Mouse (Mus musculus): ENCODE measurements at regions not wholly inside any gene's neighbourhood (a gene's known extent, or its start where the extent isn't known, plus 50 kb on each side); places are given as distances from the start of the nearest gene placed in this dataset.

DNA sequence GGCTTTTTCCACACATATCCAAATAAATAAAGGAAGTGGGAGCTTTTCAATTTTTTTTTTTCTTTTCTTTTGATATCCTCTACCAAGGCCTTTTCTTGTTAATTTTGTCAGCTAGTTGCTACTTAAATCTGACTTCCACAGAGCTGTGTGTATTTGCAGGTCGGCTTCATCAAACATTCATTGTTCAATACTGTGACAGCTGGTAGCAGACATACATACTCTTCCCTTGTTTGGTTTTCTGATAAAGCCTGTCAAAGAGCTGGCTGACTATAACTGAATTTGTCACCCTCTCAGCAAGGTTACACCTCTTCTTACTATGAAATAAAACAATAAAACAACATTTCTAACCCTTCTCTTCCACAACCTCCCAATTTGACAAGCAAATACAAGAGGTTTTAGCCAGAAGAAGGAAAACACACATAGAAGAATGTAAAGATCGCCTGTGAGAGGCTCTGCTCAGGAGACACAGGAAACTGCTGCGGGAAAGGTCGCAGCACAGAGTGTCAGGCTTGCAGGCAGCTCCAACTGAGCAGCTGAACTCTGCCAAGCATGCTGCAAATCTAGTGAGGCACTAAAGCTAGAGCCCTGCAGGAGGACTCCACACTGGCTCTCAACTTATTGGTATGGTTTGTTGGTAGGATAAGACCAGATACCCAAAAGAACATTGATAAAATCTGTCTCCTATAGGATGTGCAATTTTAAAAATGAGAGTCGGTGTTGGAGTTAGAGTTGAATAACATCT, 205.2 kb upstream of the Tle4 start:
- Histone ChIP-seq H3K27ac (ENCODE audit: low read depth, low read length) (no peak overlapping the region), H3K4me2 (replicated peaks; ENCODE audit: low read depth) (no peak overlapping the region), H3K4me3 (ENCODE audit: low read depth, low read length) (no peak overlapping the region), H3K9ac (ENCODE audit: low read depth, low read length) (no peak overlapping the region), H3K27me3 (replicated peaks; ENCODE audit: control insufficient read depth, insufficient read depth, low read length) (no peaks in the 10 kb centered on the region), H3K4me1 (replicated peaks; ENCODE audit: control insufficient read depth, insufficient read depth, low read length) (no peaks in the 10 kb centered on the region), H3K9me3 (ENCODE audit: control insufficient read depth) (no peaks in the 10 kb centered on the region), H3K36me3 (ENCODE audit: control insufficient read depth, insufficient read depth) (no peaks in the 10 kb centered on the region)
- TF ChIP-seq CTCF (IDR thresholded peaks at IDR 0.05; ENCODE audit: low read depth) = no peak
- ATAC-seq = no peak
- 19% methylated on average over 5 of the region's 5 CpGs for WGBS

DNA sequence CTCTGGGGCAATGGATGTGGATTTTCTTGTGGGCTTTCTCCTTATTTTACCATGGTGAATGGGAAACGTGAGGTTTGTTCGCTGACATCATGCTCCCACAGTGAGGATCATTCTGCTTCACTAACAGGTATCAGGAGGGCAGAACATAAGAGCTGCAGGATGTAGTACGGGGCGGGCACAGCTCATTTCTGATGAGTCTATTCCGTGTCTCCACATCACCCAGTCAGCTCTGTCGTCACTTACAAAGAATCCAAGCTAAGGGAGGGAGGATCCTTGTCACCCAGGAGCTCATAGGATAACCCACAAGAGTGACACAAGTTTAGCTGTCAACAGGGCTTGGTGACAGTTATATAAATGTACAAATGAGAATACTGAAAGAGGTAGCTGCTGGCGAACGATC, 203.8 kb upstream of the Tle4 start:
- Histone ChIP-seq H3K9me3 (ENCODE audit: control insufficient read depth) (no peaks in the 10 kb centered on the region), H3K27ac (ENCODE audit: low read depth, low read length) (no peak overlapping the region), H3K4me3 (ENCODE audit: low read depth, low read length) (no peak overlapping the region), H3K9ac (ENCODE audit: low read depth, low read length) (no peak overlapping the region), H3K4me1 (replicated peaks; ENCODE audit: control insufficient read depth, insufficient read depth, low read length) (no peaks in the 10 kb centered on the region), H3K27me3 (replicated peaks; ENCODE audit: control insufficient read depth, insufficient read depth, low read length) (no peaks in the 10 kb centered on the region), H3K4me2 (replicated peaks; ENCODE audit: low read depth) (no peak overlapping the region), H3K36me3 (ENCODE audit: control insufficient read depth, insufficient read depth) (no peaks in the 10 kb centered on the region)
- WGBS = 86% methylated on average over 8 of the region's 8 CpGs
- no peak for TF ChIP-seq CTCF (IDR thresholded peaks at IDR 0.05; ENCODE audit: low read depth)
- ATAC-seq = no peak

- H3K27me3 ChIP-seq (replicated peaks; ENCODE audit: control insufficient read depth, insufficient read depth, low read length) = no peaks in the 10 kb centered on the region
- H3K4me3 ChIP-seq (ENCODE audit: low read depth, low read length) = no peak overlapping the region
- WGBS = 68% methylated on average over 6 of the region's 6 CpGs
- H3K4me1 ChIP-seq (replicated peaks; ENCODE audit: control insufficient read depth, insufficient read depth, low read length) = no peaks in the 10 kb centered on the region
- no peak overlapping the region for H3K27ac ChIP-seq (ENCODE audit: low read depth, low read length)
- H3K36me3 ChIP-seq (ENCODE audit: control insufficient read depth, insufficient read depth) = no peaks in the 10 kb centered on the region
- no peak for TF ChIP-seq CTCF (IDR thresholded peaks at IDR 0.05; ENCODE audit: low read depth)
- H3K9me3 ChIP-seq (ENCODE audit: control insufficient read depth) = no peaks in the 10 kb centered on the region
- ATAC-seq = no peak
- H3K4me2 ChIP-seq (replicated peaks; ENCODE audit: low read depth) = no peak overlapping the region
- no peak overlapping the region for H3K9ac ChIP-seq (ENCODE audit: low read depth, low read length)
Measured at GRCm38 (mm10) chr19:14799002-14799401, 201.2 kb upstream of the Tle4 start.

GRCm38 (mm10) chr19:14798417-14798816, 200.6 kb upstream of the Tle4 start:
- 72% methylated on average over 7 of the region's 7 CpGs for WGBS
- no peaks in the 10 kb centered on the region for H3K36me3 ChIP-seq (ENCODE audit: control insufficient read depth, insufficient read depth)
- H3K4me1 ChIP-seq (replicated peaks; ENCODE audit: control insufficient read depth, insufficient read depth, low read length) = no peaks in the 10 kb centered on the region
- no peak overlapping the region for H3K4me3 ChIP-seq (ENCODE audit: low read depth, low read length)
- H3K27me3 ChIP-seq (replicated peaks; ENCODE audit: control insufficient read depth, insufficient read depth, low read length) = no peaks in the 10 kb centered on the region
- H3K27ac ChIP-seq (ENCODE audit: low read depth, low read length) = no peak overlapping the region
- no peak for ATAC-seq
- H3K4me2 ChIP-seq (replicated peaks; ENCODE audit: low read depth) = no peak overlapping the region
- H3K9me3 ChIP-seq (ENCODE audit: control insufficient read depth) = no peaks in the 10 kb centered on the region
- TF ChIP-seq CTCF (IDR thresholded peaks at IDR 0.05; ENCODE audit: low read depth) = no peak
- no peak overlapping the region for H3K9ac ChIP-seq (ENCODE audit: low read depth, low read length)

DNA sequence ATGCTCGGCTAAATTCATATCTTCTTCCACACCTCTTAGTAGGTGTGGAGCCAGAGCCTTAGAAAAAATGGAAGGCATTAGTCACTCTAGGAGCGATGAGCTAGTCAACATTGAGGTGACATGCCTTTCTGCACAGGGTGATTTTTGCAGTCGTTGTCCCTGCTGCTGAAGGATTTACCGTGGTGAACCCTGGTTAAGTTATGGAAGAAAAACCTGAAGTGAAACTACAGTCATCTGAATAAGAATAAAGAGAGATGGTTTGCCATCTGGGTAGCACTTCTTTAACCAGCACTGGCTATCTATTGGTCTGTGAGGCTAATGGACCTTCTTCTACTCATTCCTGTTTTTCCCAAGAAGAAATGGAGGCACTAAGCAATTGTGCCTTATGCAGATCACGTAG, 198.1 kb upstream of the Tle4 start:
- TF ChIP-seq CTCF (IDR thresholded peaks at IDR 0.05; ENCODE audit: low read depth) = no peak
- no peak for ATAC-seq
- H3K4me2 ChIP-seq (replicated peaks; ENCODE audit: low read depth) = no peak overlapping the region
- no peaks in the 10 kb centered on the region for H3K9me3 ChIP-seq (ENCODE audit: control insufficient read depth)
- H3K9ac ChIP-seq (ENCODE audit: low read depth, low read length) = no peak overlapping the region
- H3K4me1 ChIP-seq (replicated peaks; ENCODE audit: control insufficient read depth, insufficient read depth, low read length) = no peaks in the 10 kb centered on the region
- no peak overlapping the region for H3K4me3 ChIP-seq (ENCODE audit: low read depth, low read length)
- 83% methylated on average over 5 of the region's 5 CpGs for WGBS
- no peak overlapping the region for H3K27ac ChIP-seq (ENCODE audit: low read depth, low read length)
- H3K36me3 ChIP-seq (ENCODE audit: control insufficient read depth, insufficient read depth) = no peaks in the 10 kb centered on the region
- H3K27me3 ChIP-seq (replicated peaks; ENCODE audit: control insufficient read depth, insufficient read depth, low read length) = no peaks in the 10 kb centered on the region

DNA sequence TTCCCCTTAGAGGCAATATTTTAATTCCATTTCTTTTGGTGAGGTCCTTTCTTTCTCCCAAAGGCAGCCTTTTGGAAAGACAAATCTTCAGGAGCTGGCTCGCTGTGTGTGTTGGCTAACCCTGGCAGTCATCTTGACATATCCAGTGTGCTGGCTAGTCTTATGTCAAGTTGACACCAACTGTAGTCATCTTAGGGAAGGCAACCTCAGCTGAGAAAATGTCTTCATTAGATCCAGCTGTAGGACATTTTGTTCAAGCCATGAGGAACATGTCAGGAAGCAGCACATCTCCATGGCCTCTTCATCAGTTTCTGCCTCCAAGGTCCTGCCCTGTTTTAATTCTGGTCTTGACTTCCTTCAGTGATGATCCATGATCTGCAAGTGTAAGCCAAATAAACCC, 192.1 kb upstream of the Tle4 start:
- ATAC-seq = no peak
- Histone ChIP-seq H3K9ac (ENCODE audit: low read depth, low read length) (no peak overlapping the region), H3K27ac (ENCODE audit: low read depth, low read length) (no peak overlapping the region), H3K27me3 (replicated peaks; ENCODE audit: control insufficient read depth, insufficient read depth, low read length) (no peaks in the 10 kb centered on the region), H3K9me3 (ENCODE audit: control insufficient read depth) (no peaks in the 10 kb centered on the region), H3K4me1 (replicated peaks; ENCODE audit: control insufficient read depth, insufficient read depth, low read length) (no peaks in the 10 kb centered on the region), H3K4me3 (ENCODE audit: low read depth, low read length) (no peak overlapping the region), H3K4me2 (replicated peaks; ENCODE audit: low read depth) (no peak overlapping the region), H3K36me3 (ENCODE audit: control insufficient read depth, insufficient read depth) (no peaks in the 10 kb centered on the region)
- no peak for TF ChIP-seq CTCF (IDR thresholded peaks at IDR 0.05; ENCODE audit: low read depth)
- 96% methylated on average over 1 of the region's 1 CpGs for WGBS

DNA sequence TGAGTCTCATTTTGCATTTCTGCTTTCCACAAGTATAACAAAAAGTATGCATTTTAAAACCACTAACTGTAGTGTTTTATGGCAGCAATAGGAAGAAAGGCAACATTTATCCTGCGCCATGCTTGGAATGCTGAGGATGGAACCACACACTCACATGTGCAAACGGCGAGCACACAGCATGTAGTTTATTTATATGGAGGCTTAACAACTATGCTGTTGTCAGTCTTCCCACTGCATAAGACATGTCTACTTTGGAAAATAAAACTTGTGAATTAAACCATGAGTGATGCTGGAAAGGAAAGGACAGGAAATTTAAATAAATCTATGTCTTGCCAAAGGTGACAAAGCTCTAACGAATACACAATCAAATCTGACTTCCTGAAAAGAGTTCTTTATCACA, 190.8 kb upstream of the Tle4 start:
- no peak for ATAC-seq
- TF ChIP-seq CTCF (IDR thresholded peaks at IDR 0.05; ENCODE audit: low read depth) = no peak
- H3K4me1 ChIP-seq (replicated peaks; ENCODE audit: control insufficient read depth, insufficient read depth, low read length) = no peaks in the 10 kb centered on the region
- WGBS = 88% methylated on average over 4 of the region's 4 CpGs
- no peak overlapping the region for H3K27ac ChIP-seq (ENCODE audit: low read depth, low read length)
- no peak overlapping the region for H3K4me2 ChIP-seq (replicated peaks; ENCODE audit: low read depth)
- H3K27me3 ChIP-seq (replicated peaks; ENCODE audit: control insufficient read depth, insufficient read depth, low read length) = no peaks in the 10 kb centered on the region
- H3K36me3 ChIP-seq (ENCODE audit: control insufficient read depth, insufficient read depth) = no peaks in the 10 kb centered on the region
- no peak overlapping the region for H3K9ac ChIP-seq (ENCODE audit: low read depth, low read length)
- H3K4me3 ChIP-seq (ENCODE audit: low read depth, low read length) = no peak overlapping the region
- H3K9me3 ChIP-seq (ENCODE audit: control insufficient read depth) = no peaks in the 10 kb centered on the region
